Mouse (Mus musculus) ES-Bruce4 (cell line): ENCODE data around the gene Cenpx. TPM values are rescaled to one million over a fixed set of nuclear protein-coding genes. Genes with fewer than 3 reads are reported as not detected.
A peak's percentile ranks its signal among the peaks of the same experiment; 100 is the strongest.
"Not testable (repeated sequence)": the region's sequence is repeated elsewhere in the genome, so short reads cannot be mapped to it uniquely, and the experiment has no call there.

Experiments
- H3K27ac ChIP-seq: 2 replicates; pipeline ENCODE4 v1.5.1; 2012; ENCODE audit warnings: low read length, inconsistent platforms; ENCODE audit not compliant: insufficient read depth
- H3K27me3 ChIP-seq: 2 replicates; pipeline ENCODE4 v1.6.1; 2012; ENCODE audit warnings: mild to moderate bottlenecking, low read length, inconsistent platforms; ENCODE audit not compliant: control insufficient read depth, poor library complexity, insufficient read depth, severe bottlenecking
- H3K36me3 ChIP-seq: 2 replicates; pipeline ENCODE4 v1.6.1; 2012; ENCODE audit warnings: inconsistent platforms, mild to moderate bottlenecking, low read length, moderate library complexity; ENCODE audit not compliant: control insufficient read depth, poor library complexity, insufficient read depth, severe bottlenecking
- H3K4me1 ChIP-seq: one replicate; pipeline ENCODE4 v1.8.1; 2011; ENCODE audit warnings: low read length; ENCODE audit not compliant: control insufficient read depth, insufficient read depth
- H3K4me3 ChIP-seq: 2 replicates; pipeline ENCODE4 v1.5.1; 2011; ENCODE audit warnings: low read depth, mild to moderate bottlenecking, low read length
- H3K9ac ChIP-seq: 2 replicates; pipeline ENCODE4 v1.6.1; 2012; ENCODE audit warnings: low read depth, mild to moderate bottlenecking, inconsistent platforms; ENCODE audit not compliant: poor library complexity, severe bottlenecking
- H3K9me3 ChIP-seq: replicated peaks from 2 replicates; pipeline ENCODE4 v1.6.1; 2012; ENCODE audit warnings: mild to moderate bottlenecking, low read length, inconsistent platforms; ENCODE audit not compliant: control insufficient read depth, poor library complexity, insufficient read depth, severe bottlenecking
- CTCF ChIP-seq: IDR thresholded peaks from one replicate; pipeline ENCODE4 v1.8.1; 2011; ENCODE audit warnings: low read depth, low read length
- EP300 ChIP-seq: IDR thresholded peaks from 2 replicates; pipeline ENCODE4 v1.6.1; 2011; ENCODE audit warnings: low read depth, low read length; ENCODE audit not compliant: insufficient read depth
- POLR2A ChIP-seq: IDR thresholded peaks from one replicate; pipeline ENCODE4 v1.8.1; 2011; ENCODE audit warnings: low read length; ENCODE audit not compliant: insufficient read depth
- polyA plus RNA-seq: library from polyadenylated mRNA; stranded (reverse); fragments of >200 nt; gene quantifications from 2 replicates; pipeline ENCODE4 v1.2.4, GENCODE M21; 2011; ENCODE audit warnings: low read depth; ENCODE audit not compliant: missing spikeins, insufficient read depth, insufficient read length

Gene Cenpx
- polyA plus RNA-seq, 1 experiment = 45.3 TPM

GRCm38 (mm10) chr11:120683536-120683935 is 30.0 kb downstream of the Cenpx start:
- H3K9me3 ChIP-seq = no peaks in the 10 kb centered on the region
- no peaks in the 10 kb centered on the region for H3K27me3 ChIP-seq
- H3K27ac ChIP-seq = no peak overlapping the region
- H3K4me1 ChIP-seq = no peaks in the 10 kb centered on the region
- no peak for TF ChIP-seq EP300
- no peak for TF ChIP-seq POLR2A
- TF ChIP-seq CTCF = no peak
- peaks cover 5% of the 10 kb centered on the region for H3K36me3 ChIP-seq
- H3K9ac ChIP-seq = no peak overlapping the region
- no peak overlapping the region for H3K4me3 ChIP-seq

GRCm38 (mm10) chr11:120682683-120683082 is 30.9 kb downstream of the Cenpx start:
- H3K9me3 ChIP-seq = no peaks in the 10 kb centered on the region
- no peak overlapping the region for H3K27ac ChIP-seq
- no peak overlapping the region for H3K4me3 ChIP-seq
- no peak for TF ChIP-seq EP300
- TF ChIP-seq POLR2A = no peak
- no peak for TF ChIP-seq CTCF
- no peaks in the 10 kb centered on the region for H3K27me3 ChIP-seq
- H3K36me3 ChIP-seq = peaks cover 5% of the 10 kb centered on the region; the same call in 1 of the 2 replicates
- no peak overlapping the region for H3K9ac ChIP-seq
- H3K4me1 ChIP-seq = no peaks in the 10 kb centered on the region

- Histone ChIP-seq H3K9ac (no peak overlapping the region), H3K4me3 (no peak overlapping the region), H3K4me1 (no peaks in the 10 kb centered on the region), H3K27me3 (no peaks in the 10 kb centered on the region), H3K36me3 (peaks cover 5% of the 10 kb centered on the region; the same call in 1 of the 2 replicates), H3K9me3 (no peaks in the 10 kb centered on the region), H3K27ac (no peak overlapping the region)
- TF ChIP-seq EP300 (no peak), POLR2A (no peak), CTCF (peak; percentile 44)
Measured at GRCm38 (mm10) chr11:120679909-120680308, 33.6 kb downstream of the Cenpx start.

GRCm38 (mm10) chr11:120676951-120677350 is 36.6 kb downstream of the Cenpx start:
- no peak overlapping the region for H3K27ac ChIP-seq
- H3K36me3 ChIP-seq = peaks cover 4% of the 10 kb centered on the region; the same call in 1 of the 2 replicates
- no peak overlapping the region for H3K9ac ChIP-seq
- no peak for TF ChIP-seq POLR2A
- no peak for TF ChIP-seq EP300
- no peak for TF ChIP-seq CTCF
- H3K9me3 ChIP-seq = no peaks in the 10 kb centered on the region
- H3K27me3 ChIP-seq = no peaks in the 10 kb centered on the region
- H3K4me3 ChIP-seq = no peak overlapping the region
- no peaks in the 10 kb centered on the region for H3K4me1 ChIP-seq

- H3K27ac ChIP-seq, H3K27me3 ChIP-seq, H3K36me3 ChIP-seq, H3K4me3 ChIP-seq, H3K4me1 ChIP-seq, H3K9ac ChIP-seq, H3K9me3 ChIP-seq: not testable (repeated sequence)
Measured at GRCm38 (mm10) chr11:120675875-120676274, 37.7 kb downstream of the Cenpx start.

GRCm38 (mm10) chr11:120673594-120674122 is 39.9 kb downstream of the Cenpx start:
- peak overlapping the region; percentile 83 for H3K4me3 ChIP-seq
- H3K36me3 ChIP-seq = no peaks in the 10 kb centered on the region
- H3K4me1 ChIP-seq = no peaks in the 10 kb centered on the region
- no peaks in the 10 kb centered on the region for H3K9me3 ChIP-seq
- no peaks in the 10 kb centered on the region for H3K27me3 ChIP-seq
- H3K9ac ChIP-seq = peak overlapping the region; percentile 78
- peak overlapping the region; percentile 59 for H3K27ac ChIP-seq
- no peak for TF ChIP-seq EP300
- TF ChIP-seq CTCF = no peak
- TF ChIP-seq POLR2A = no peak
